Mouse (Mus musculus): ENCODE results near the gene Diaph2. TPM values are rescaled to one million over a fixed set of nuclear protein-coding genes. Genes with fewer than 3 reads are reported as not detected.
"Not testable (repeated sequence)": the region's sequence is repeated elsewhere in the genome, so short reads cannot be mapped to it uniquely, and the experiment has no call there.

Gene Diaph2
- polyA plus RNA-seq, 1 experiment from 2014 or later, result 6.4 TPM

- Histone ChIP-seq H3K9ac (no peak overlapping the region), H3K4me2 (no peak overlapping the region), H3K4me1 (replicated peaks) (no peaks in the 10 kb centered on the region), H3K27ac (ENCODE audit: poor library complexity, severe bottlenecking) (no peak overlapping the region), H3K9me3 (replicated peaks) (no peaks in the 10 kb centered on the region), H3K36me3 (no peaks in the 10 kb centered on the region), H3K27me3 (replicated peaks) (no peaks in the 10 kb centered on the region), H3K4me3 (no peak overlapping the region)
- no peak for ATAC-seq (ENCODE audit: insufficient number of reproducible peaks, low FRiP score)
Observed at GRCm38 (mm10) chrX:130189250-130189649, 439.7 kb downstream of the Diaph2 start.

GRCm38 (mm10) chrX:130197412-130197811 is 447.9 kb downstream of the Diaph2 start:
- 80% methylated on average over 3 of the region's 3 CpGs for WGBS
- not testable (repeated sequence) for H3K9me3 ChIP-seq (replicated peaks); H3K9ac ChIP-seq; H3K4me3 ChIP-seq; H3K27ac ChIP-seq (ENCODE audit: poor library complexity, severe bottlenecking); ATAC-seq (ENCODE audit: insufficient number of reproducible peaks, low FRiP score); H3K4me2 ChIP-seq; H3K4me1 ChIP-seq (replicated peaks); H3K36me3 ChIP-seq; H3K27me3 ChIP-seq (replicated peaks)

- Histone ChIP-seq H3K4me1 (replicated peaks) (no peaks in the 10 kb centered on the region), H3K9ac (no peak overlapping the region), H3K27me3 (replicated peaks) (no peaks in the 10 kb centered on the region), H3K4me2 (no peak overlapping the region), H3K9me3 (replicated peaks) (no peaks in the 10 kb centered on the region), H3K4me3 (no peak overlapping the region), H3K36me3 (no peaks in the 10 kb centered on the region), H3K27ac (ENCODE audit: poor library complexity, severe bottlenecking) (no peak overlapping the region)
- 50% methylated on average over 2 of the region's 2 CpGs for WGBS
- ATAC-seq (ENCODE audit: insufficient number of reproducible peaks, low FRiP score), result no peak
Observed at GRCm38 (mm10) chrX:130205243-130205642, 455.7 kb downstream of the Diaph2 start.

GRCm38 (mm10) chrX:130212227-130212626 is 462.7 kb downstream of the Diaph2 start:
- no peaks in the 10 kb centered on the region for H3K36me3 ChIP-seq
- H3K4me2 ChIP-seq, result no peak overlapping the region
- no peaks in the 10 kb centered on the region for H3K9me3 ChIP-seq (replicated peaks)
- no peak for ATAC-seq (ENCODE audit: insufficient number of reproducible peaks, low FRiP score)
- no peak overlapping the region for H3K27ac ChIP-seq (ENCODE audit: poor library complexity, severe bottlenecking)
- no peak overlapping the region for H3K9ac ChIP-seq
- H3K4me1 ChIP-seq (replicated peaks), result no peaks in the 10 kb centered on the region
- no peak overlapping the region for H3K4me3 ChIP-seq
- no peaks in the 10 kb centered on the region for H3K27me3 ChIP-seq (replicated peaks)
- 80% methylated on average over 4 of the region's 4 CpGs for WGBS

GRCm38 (mm10) chrX:130212759-130213158 is 463.2 kb downstream of the Diaph2 start:
- Histone ChIP-seq H3K4me2 (no peak overlapping the region), H3K27ac (ENCODE audit: poor library complexity, severe bottlenecking) (no peak overlapping the region), H3K9ac (no peak overlapping the region), H3K4me1 (replicated peaks) (no peaks in the 10 kb centered on the region), H3K4me3 (no peak overlapping the region), H3K27me3 (replicated peaks) (no peaks in the 10 kb centered on the region), H3K36me3 (no peaks in the 10 kb centered on the region), H3K9me3 (replicated peaks) (no peaks in the 10 kb centered on the region)
- 49% methylated on average over 4 of the region's 4 CpGs for WGBS
- no peak for ATAC-seq (ENCODE audit: insufficient number of reproducible peaks, low FRiP score)

- Histone ChIP-seq H3K36me3 (no peaks in the 10 kb centered on the region), H3K4me1 (replicated peaks) (no peaks in the 10 kb centered on the region), H3K9ac (no peak overlapping the region), H3K27ac (ENCODE audit: poor library complexity, severe bottlenecking) (no peak overlapping the region), H3K9me3 (replicated peaks) (no peaks in the 10 kb centered on the region), H3K4me2 (no peak overlapping the region), H3K27me3 (replicated peaks) (no peaks in the 10 kb centered on the region), H3K4me3 (no peak overlapping the region)
- 66% methylated on average over 1 of the region's 1 CpGs for WGBS
- ATAC-seq (ENCODE audit: insufficient number of reproducible peaks, low FRiP score), result no peak
Observed at GRCm38 (mm10) chrX:130230045-130230444, 480.5 kb downstream of the Diaph2 start.

- 78% methylated on average over 1 of the region's 1 CpGs for WGBS
- Histone ChIP-seq H3K27me3 (replicated peaks) (no peaks in the 10 kb centered on the region), H3K27ac (ENCODE audit: poor library complexity, severe bottlenecking) (no peak overlapping the region), H3K4me1 (replicated peaks) (no peaks in the 10 kb centered on the region), H3K36me3 (no peaks in the 10 kb centered on the region), H3K4me3 (no peak overlapping the region), H3K4me2 (no peak overlapping the region), H3K9me3 (replicated peaks) (no peaks in the 10 kb centered on the region), H3K9ac (no peak overlapping the region)
- ATAC-seq (ENCODE audit: insufficient number of reproducible peaks, low FRiP score), result no peak
Observed at GRCm38 (mm10) chrX:130235167-130235566, 485.6 kb downstream of the Diaph2 start.

GRCm38 (mm10) chrX:130246652-130247051 is 497.1 kb downstream of the Diaph2 start:
- Histone ChIP-seq H3K36me3 (no peaks in the 10 kb centered on the region), H3K9ac (no peak overlapping the region), H3K4me3 (no peak overlapping the region), H3K27ac (ENCODE audit: poor library complexity, severe bottlenecking) (no peak overlapping the region), H3K9me3 (replicated peaks) (no peaks in the 10 kb centered on the region), H3K4me2 (no peak overlapping the region), H3K4me1 (replicated peaks) (no peaks in the 10 kb centered on the region), H3K27me3 (replicated peaks) (no peaks in the 10 kb centered on the region)
- WGBS, result 60% methylated on average over 1 of the region's 1 CpGs
- ATAC-seq (ENCODE audit: insufficient number of reproducible peaks, low FRiP score), result no peak

GRCm38 (mm10) chrX:130253664-130254063 is 504.1 kb downstream of the Diaph2 start:
- ATAC-seq (ENCODE audit: insufficient number of reproducible peaks, low FRiP score), result no peak
- H3K4me1 ChIP-seq (replicated peaks), result no peaks in the 10 kb centered on the region
- H3K9me3 ChIP-seq (replicated peaks), result no peaks in the 10 kb centered on the region
- H3K27ac ChIP-seq (ENCODE audit: poor library complexity, severe bottlenecking), result no peak overlapping the region
- no peak overlapping the region for H3K4me2 ChIP-seq
- H3K27me3 ChIP-seq (replicated peaks), result no peaks in the 10 kb centered on the region
- H3K4me3 ChIP-seq, result no peak overlapping the region
- no peaks in the 10 kb centered on the region for H3K36me3 ChIP-seq
- 80% methylated on average over 4 of the region's 4 CpGs for WGBS
- H3K9ac ChIP-seq, result no peak overlapping the region

- ATAC-seq (ENCODE audit: insufficient number of reproducible peaks, low FRiP score), result no peak
- Histone ChIP-seq H3K4me1 (replicated peaks) (no peaks in the 10 kb centered on the region), H3K36me3 (no peaks in the 10 kb centered on the region), H3K4me2 (no peak overlapping the region), H3K4me3 (no peak overlapping the region), H3K9me3 (replicated peaks) (no peaks in the 10 kb centered on the region), H3K9ac (no peak overlapping the region), H3K27ac (ENCODE audit: poor library complexity, severe bottlenecking) (no peak overlapping the region), H3K27me3 (replicated peaks) (no peaks in the 10 kb centered on the region)
Observed at GRCm38 (mm10) chrX:130265707-130266106, 516.2 kb downstream of the Diaph2 start.

GRCm38 (mm10) chrX:130279144-130279543 is 529.6 kb downstream of the Diaph2 start:
- WGBS, result 74% methylated on average over 4 of the region's 4 CpGs

GRCm38 (mm10) chrX:130281484-130281883 is 531.9 kb downstream of the Diaph2 start:
- Histone ChIP-seq H3K4me2 (no peak overlapping the region), H3K27me3 (replicated peaks) (no peaks in the 10 kb centered on the region), H3K9me3 (replicated peaks) (no peaks in the 10 kb centered on the region), H3K4me3 (no peak overlapping the region), H3K4me1 (replicated peaks) (no peaks in the 10 kb centered on the region), H3K9ac (no peak overlapping the region), H3K27ac (ENCODE audit: poor library complexity, severe bottlenecking) (no peak overlapping the region), H3K36me3 (no peaks in the 10 kb centered on the region)
- WGBS, result 63% methylated on average over 2 of the region's 2 CpGs
- no peak for ATAC-seq (ENCODE audit: insufficient number of reproducible peaks, low FRiP score)

More at GRCm38 (mm10) chrX:130279144-130279543, 529.6 kb downstream of the Diaph2 start:
- no peak overlapping the region for H3K27ac ChIP-seq (ENCODE audit: poor library complexity, severe bottlenecking)
- no peak for ATAC-seq (ENCODE audit: insufficient number of reproducible peaks, low FRiP score)
- no peaks in the 10 kb centered on the region for H3K9me3 ChIP-seq (replicated peaks)
- no peak overlapping the region for H3K4me3 ChIP-seq
- no peak overlapping the region for H3K4me2 ChIP-seq
- no peaks in the 10 kb centered on the region for H3K4me1 ChIP-seq (replicated peaks)
- H3K36me3 ChIP-seq, result no peaks in the 10 kb centered on the region
- no peak overlapping the region for H3K9ac ChIP-seq
- H3K27me3 ChIP-seq (replicated peaks), result no peaks in the 10 kb centered on the region

Measured in heart, embryonic 12.5 days (tissue).